Mouse (Mus musculus): ENCODE data around the gene Utp14a.

Gene Utp14a

DNA sequence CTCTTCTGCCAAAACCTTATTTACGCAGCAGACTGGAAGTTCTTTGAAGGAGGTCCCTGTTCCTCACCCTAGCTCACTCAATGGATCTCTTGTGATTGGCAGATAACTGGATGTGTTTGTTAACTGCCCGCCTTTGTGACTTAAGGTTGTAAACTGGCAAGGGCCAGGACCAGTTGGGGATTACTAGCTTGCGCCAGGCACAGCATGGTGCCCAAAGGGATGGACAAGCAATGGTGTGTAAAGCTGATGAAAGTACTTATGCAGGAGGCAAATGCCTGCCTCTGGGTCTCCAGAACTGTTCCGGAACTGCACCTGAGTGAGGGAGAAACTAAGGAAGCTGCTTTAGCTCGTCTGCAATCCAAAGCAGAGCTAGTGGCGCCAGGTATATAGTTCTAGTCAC is 29.8 kb downstream of the Utp14a start:
- TF ChIP-seq GATA4 (IDR thresholded peaks at IDR 0.05; ENCODE audit: insufficient replicate concordance, low read length): no peak

DNA sequence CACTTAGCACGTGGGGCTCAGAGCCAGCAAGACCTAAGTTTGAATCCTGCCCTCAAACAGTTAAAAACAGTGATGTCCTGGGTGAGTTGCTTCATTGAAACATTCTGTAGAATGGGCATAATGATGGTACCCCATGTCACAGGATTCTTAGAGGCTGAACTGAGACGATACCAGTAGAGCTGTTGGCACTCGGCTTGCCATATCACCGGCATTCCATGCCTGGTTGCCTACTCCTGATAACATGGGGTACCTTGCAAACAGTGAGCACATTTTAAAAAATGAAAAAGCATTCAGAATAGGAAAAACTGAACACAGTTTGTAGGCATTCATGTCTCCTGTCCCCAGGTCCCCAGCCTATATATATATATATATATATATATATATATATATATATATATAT is 31.3 kb downstream of the Utp14a start:
- TF ChIP-seq GATA4 (IDR thresholded peaks at IDR 0.05; ENCODE audit: insufficient replicate concordance, low read length): no peak

DNA sequence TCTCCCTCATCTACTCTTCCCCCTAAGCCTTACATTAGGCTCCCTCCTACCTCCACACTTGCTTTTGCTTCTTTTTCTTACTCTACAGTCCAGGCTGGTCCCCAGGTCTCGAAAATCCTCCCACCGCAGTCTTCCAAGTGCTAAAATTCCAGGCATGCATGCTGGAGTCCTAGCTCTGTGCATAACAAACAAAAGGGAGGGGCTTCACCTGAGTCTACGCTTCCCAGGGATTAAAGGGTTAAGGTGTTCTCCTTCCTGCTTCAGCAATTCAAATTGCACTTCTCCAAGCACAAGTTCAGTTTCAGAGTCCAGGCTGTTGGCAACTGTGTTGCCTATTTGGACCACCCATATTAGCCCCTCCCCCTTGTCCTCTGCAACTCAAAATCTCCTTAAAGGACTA is 34.8 kb downstream of the Utp14a start:
- no peak for TF ChIP-seq GATA4 (IDR thresholded peaks at IDR 0.05; ENCODE audit: insufficient replicate concordance, low read length)

DNA sequence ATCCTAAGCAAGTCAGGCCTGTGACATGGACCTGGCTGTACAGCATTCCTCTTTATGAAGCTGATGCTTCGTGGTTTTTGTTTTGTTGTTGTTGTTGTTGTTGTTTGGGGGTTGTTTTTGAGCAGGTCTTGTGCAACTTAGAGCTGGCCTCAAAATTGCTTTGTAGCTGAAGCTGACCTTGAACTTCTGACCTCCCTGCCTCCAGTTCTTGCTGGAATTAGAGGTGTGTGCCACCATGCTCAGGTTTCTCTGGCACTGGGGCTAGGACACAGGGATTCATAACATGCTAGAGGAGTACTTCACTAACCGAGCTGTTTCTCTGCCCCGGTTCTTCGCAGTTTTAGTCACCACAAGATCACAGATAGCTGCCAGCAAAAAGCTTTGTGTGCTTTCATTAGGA is 48.7 kb downstream of the Utp14a start:
- no peak for TF ChIP-seq GATA4 (IDR thresholded peaks at IDR 0.05; ENCODE audit: insufficient replicate concordance, low read length)

DNA sequence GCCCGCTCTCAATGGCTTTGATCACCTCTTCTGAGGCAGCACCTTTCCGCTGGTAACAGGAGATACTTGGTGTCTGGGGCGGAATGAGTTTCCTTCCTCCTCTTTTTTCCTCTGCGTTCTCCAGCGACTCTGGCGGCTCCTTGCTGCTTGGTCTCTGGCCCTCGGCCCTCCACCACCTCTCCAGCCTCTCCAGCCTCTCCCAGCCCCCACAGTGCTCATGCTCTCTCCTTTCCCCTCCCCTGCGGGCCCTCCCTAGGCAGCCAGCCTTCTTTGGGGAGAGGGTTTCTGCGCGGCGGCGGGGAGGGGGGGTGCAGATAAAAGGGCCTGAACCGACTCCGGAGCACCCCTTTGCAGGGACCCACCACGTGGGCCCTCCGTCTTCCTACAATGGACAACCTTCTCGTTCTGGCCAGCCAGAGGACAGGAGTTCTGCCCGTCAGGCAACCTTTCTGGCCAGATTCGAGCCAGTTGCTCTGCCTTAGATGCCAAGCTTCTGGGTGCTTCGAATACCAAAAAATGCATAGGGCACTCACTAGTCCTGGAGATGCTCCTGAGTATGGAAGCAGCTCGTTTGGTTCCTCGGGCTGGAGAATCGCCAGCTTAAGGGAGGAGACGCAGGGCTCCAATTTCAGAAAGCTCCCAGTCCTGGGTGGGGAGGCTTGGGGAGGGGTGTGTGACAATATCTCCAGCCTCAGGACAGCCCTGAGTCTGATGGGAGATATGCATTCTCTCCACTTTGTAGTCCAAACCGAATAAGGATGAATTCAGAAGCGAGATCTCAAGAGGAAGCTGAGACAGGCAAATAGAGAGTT is 54.2 kb downstream of the Utp14a start:
- TF ChIP-seq GATA4 (IDR thresholded peaks at IDR 0.05; ENCODE audit: insufficient replicate concordance, low read length): no peak

DNA sequence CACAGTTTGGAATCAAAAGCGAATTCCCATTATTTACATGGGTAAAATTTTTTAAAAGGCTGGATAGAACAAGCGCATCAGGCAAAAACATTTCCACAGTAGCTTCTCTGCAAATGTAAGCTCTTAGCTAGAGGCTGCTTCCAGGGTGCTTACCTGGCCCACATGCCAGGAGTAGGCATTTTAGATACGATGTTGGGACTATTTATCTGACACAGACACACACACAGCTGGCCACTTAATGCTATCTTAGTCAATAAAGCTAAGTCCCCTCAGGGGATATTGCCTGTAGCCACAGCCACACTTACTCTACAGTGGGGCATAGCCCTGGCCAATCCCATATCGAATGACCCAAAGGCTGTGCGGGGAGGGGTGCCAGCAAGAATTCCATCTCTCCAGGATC is 55.1 kb downstream of the Utp14a start:
- no peak for TF ChIP-seq GATA4 (IDR thresholded peaks at IDR 0.05; ENCODE audit: insufficient replicate concordance, low read length)

DNA sequence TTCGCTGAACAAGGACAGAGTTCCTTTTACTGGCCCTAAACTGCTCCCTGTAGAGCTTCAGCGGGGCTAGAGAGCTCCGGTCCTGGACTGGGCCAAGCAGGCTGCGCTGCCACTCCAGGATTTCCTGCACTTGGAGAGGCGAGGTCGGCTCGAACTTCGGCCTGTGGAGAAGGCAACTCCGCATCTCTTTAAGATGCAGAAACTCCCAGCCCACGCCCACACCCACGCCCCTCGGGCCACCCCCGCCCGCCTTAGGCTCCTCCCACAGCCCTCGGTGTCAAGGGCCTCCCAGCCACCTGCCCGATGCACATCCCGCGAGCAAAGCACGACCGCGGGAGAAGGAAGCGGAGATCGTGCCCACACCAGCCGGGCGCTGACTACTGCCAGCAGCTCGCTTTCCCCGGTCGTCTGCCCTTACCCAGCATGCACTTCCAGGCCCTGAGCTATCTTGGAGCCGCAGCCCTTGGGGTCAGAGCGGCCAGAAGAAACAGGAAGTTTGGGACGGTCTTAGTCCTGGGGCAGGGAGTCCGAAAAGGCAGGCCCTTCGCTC is 57.9 kb downstream of the Utp14a start:
- no peak; the same call in 1 of the 2 replicates for TF ChIP-seq GATA4 (IDR thresholded peaks at IDR 0.05; ENCODE audit: insufficient replicate concordance, low read length)

DNA sequence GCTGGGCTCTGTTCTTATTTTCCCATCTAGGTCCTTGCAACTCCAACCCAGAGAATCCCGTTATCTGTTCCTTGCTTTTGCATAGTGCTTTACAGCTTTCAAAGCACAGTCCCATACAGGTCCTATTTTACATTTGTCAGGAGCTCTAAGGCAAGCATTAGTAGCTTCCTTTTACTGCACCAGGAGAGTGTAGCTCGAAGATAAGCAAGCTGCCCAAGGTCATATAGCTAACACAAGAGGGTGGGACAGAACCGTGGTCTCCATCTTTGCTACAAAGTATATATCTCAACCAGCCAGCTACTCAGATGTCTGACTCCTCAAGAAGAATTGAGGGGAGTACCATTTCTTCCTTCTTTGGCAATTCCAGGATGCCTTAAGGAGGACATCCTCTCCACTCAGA is 60.8 kb downstream of the Utp14a start:
- no peak for TF ChIP-seq GATA4 (IDR thresholded peaks at IDR 0.05; ENCODE audit: insufficient replicate concordance, low read length)

DNA sequence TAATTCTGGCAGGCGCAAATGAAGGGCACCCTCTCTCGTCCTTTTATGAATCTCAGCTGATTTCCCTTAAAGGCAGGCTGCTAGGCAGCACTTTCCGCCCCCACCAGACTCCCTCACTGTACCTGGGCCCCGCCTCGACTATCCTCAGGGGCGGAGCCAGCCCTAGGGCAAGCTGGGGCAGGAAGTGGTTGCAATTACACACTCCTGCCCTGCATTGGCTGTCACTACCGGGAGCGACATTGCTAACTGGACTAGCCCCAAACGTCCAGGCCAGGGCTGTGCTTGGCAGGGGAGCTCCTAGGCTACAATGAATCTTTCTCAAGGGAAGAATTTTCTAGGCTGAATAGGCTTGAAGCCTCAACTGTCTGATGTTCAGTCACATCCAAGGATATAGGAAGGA is 61.5 kb downstream of the Utp14a start:
- TF ChIP-seq GATA4 (IDR thresholded peaks at IDR 0.05; ENCODE audit: insufficient replicate concordance, low read length): no peak

All from liver, adult (tissue).